ENCODE assay signal across 16 mouse cellular contexts in the genomic region with DNA sequence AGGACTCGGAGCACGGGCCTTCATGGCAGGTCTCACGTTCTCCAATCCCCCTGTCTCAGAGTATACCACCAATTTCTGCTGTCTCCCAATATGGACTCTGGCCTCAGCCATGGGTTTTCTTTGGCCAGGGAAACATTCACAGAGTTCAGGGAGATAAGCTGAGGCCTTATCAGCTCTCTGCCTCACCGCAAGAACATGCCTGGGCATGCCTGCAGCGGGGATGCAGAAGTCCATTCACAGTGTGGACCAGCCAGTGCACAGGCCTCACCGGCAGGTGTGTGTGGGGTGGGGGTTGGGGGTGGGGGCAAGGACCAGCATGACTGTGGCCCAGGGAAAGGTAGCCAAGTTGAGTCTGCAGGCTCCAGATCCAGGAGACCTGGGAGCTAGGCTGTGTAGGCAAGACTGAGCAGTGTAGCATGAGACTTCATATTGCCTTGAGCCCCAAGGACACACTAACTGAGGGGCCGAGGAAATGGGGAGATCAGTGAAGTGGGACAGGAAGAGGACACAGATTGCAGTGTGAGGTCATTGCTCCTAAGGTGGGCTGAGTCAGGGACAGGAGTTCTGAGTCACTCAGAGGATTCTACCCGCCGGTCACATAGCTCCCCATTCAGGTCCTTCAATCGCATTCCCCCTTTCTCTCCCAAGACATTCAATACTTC. TPM values are rescaled to one million over a fixed set of nuclear protein-coding genes. Genes with fewer than 3 reads are reported as not detected.
DNase-seq lines count a peak whose midpoint lies in the region; ATAC-seq and TF ChIP-seq lines count a peak whose summit lies in the region.
"Had no signal": no experiment of that assay in that cellular context is flagged by ENCODE, and none has a peak within 500 bp of the region (broad histone marks: within the 10 kb centered on the region; RNA-seq: fewer than 3 reads in every experiment).

No protein-coding gene starts in this region.

- no peak for TF ChIP-seq EP300 in liver, postnatal 0 days (IDR thresholded peaks at IDR 0.05; ENCODE audit: low read depth)

- no peak for DNase-seq in forebrain, embryonic 10.5 days (ENCODE audit: extremely low spot score, low spot score)
- no peak for DNase-seq in forebrain, embryonic 14.5 days (ENCODE audit: low spot score)
- DNase-seq in CD4-positive helper T cell, adult 2 months (ENCODE audit: low read depth, low spot score), result peak; percentile 21
- peak; percentile 63 for DNase-seq in liver, postnatal 0 days
- DNase-seq in spleen, postnatal 36 days (ENCODE audit: low spot score in 2 of 2), result no peak
- DNase-seq in cerebellum, postnatal 14 days, result no peak
- DNase-seq in neural tube, embryonic 10.5 days (ENCODE audit: extremely low spot score, low spot score), result no peak
- DNase-seq: B cell, adult 2 months; spleen, adult 18-20 months; thymus, postnatal 36 days had no signal

- H3K36me3 ChIP-seq in forebrain, embryonic 10.5 days (replicated peaks), result no peaks in the 10 kb centered on the region
- no peaks in the 10 kb centered on the region for H3K36me3 ChIP-seq in forebrain, embryonic 14.5 days (ENCODE audit: control insufficient read depth, insufficient read depth, low read length)
- peaks cover 2% of the 10 kb centered on the region; the same call in 1 of the 2 replicates for H3K36me3 ChIP-seq in erythroblast, embryonic 14.5 days (ENCODE audit: control insufficient read depth)
- no peaks in the 10 kb centered on the region for H3K36me3 ChIP-seq in liver, postnatal 0 days (replicated peaks; ENCODE audit: insufficient read depth, low read length)
- H3K36me3 ChIP-seq: limb, embryonic 12.5 days; midbrain, embryonic 12.5 days had no signal

- no peak overlapping the region for H3K9ac ChIP-seq in forebrain, embryonic 14.5 days (ENCODE audit: low read length)
- no peak overlapping the region for H3K9ac ChIP-seq in liver, postnatal 0 days (replicated peaks)
- H3K9ac ChIP-seq: limb, embryonic 12.5 days; midbrain, embryonic 12.5 days had no signal

- no peak for ATAC-seq in forebrain, embryonic 14.5 days
- ATAC-seq in liver, postnatal 0 days, result peak; percentile 43

- H3K27ac ChIP-seq in forebrain, embryonic 10.5 days, result 0 out of 2 replicates have a peak overlapping the region, but pooled peaks have one; percentile 58
- no peak overlapping the region for H3K27ac ChIP-seq in forebrain, embryonic 14.5 days (ENCODE audit: low read depth, low read length)
- peak overlapping the region; percentile 50 for H3K27ac ChIP-seq in liver, postnatal 0 days (ENCODE audit: low read depth)
- H3K27ac ChIP-seq: limb, embryonic 12.5 days; midbrain, embryonic 12.5 days had no signal

- peaks cover 25% of the 10 kb centered on the region for H3K4me1 ChIP-seq in forebrain, embryonic 10.5 days
- 0 out of 2 replicates have a peak, but pooled peaks cover 3% of the 10 kb centered on the region for H3K4me1 ChIP-seq in forebrain, embryonic 14.5 days (ENCODE audit: control insufficient read depth, insufficient read depth, low read length)
- peaks cover 58% of the 10 kb centered on the region for H3K4me1 ChIP-seq in erythroblast, embryonic 14.5 days (ENCODE audit: control insufficient read depth)
- H3K4me1 ChIP-seq in liver, postnatal 0 days (ENCODE audit: insufficient read depth), result peaks cover 27% of the 10 kb centered on the region

- H3K27me3 ChIP-seq in forebrain, embryonic 10.5 days (ENCODE audit: poor library complexity, severe bottlenecking), result no peaks in the 10 kb centered on the region
- H3K27me3 ChIP-seq in forebrain, embryonic 14.5 days (replicated peaks; ENCODE audit: control insufficient read depth, insufficient read depth, low read length), result no peaks in the 10 kb centered on the region
- no peaks in the 10 kb centered on the region for H3K27me3 ChIP-seq in erythroblast, embryonic 14.5 days (ENCODE audit: control insufficient read depth)
- H3K27me3 ChIP-seq in liver, postnatal 0 days (ENCODE audit: insufficient read depth, low read length), result no peaks in the 10 kb centered on the region
- H3K27me3 ChIP-seq: limb, embryonic 12.5 days; midbrain, embryonic 12.5 days had no signal

- 91% methylated on average over 10 of the region's 10 CpGs for WGBS in forebrain, embryonic 10.5 days
- WGBS in forebrain, embryonic 14.5 days, result 93% methylated on average over 10 of the region's 10 CpGs
- 56% methylated on average over 10 of the region's 10 CpGs for WGBS in liver, postnatal 0 days (ENCODE audit: insufficient replicate concordance)

- H3K9me3 ChIP-seq in forebrain, embryonic 10.5 days, result no peaks in the 10 kb centered on the region
- no peaks in the 10 kb centered on the region for H3K9me3 ChIP-seq in forebrain, embryonic 14.5 days (replicated peaks; ENCODE audit: control insufficient read depth, low read length)
- no peaks in the 10 kb centered on the region for H3K9me3 ChIP-seq in erythroblast, embryonic 14.5 days (ENCODE audit: control insufficient read depth, low read length)
- H3K9me3 ChIP-seq in liver, postnatal 0 days (ENCODE audit: low read length), result no peaks in the 10 kb centered on the region
- H3K9me3 ChIP-seq: limb, embryonic 12.5 days; midbrain, embryonic 12.5 days had no signal

- TF ChIP-seq CTCF in liver, postnatal 0 days (IDR thresholded peaks at IDR 0.05; ENCODE audit: low read depth), result no peak

- no peak overlapping the region for H3K4me2 ChIP-seq in forebrain, embryonic 14.5 days (ENCODE audit: low read length)
- H3K4me2 ChIP-seq in liver, postnatal 0 days (ENCODE audit: low read depth, low read length), result peak overlapping the region; percentile 35; the same call in 1 of the 2 replicates
- H3K4me2 ChIP-seq: limb, embryonic 12.5 days; midbrain, embryonic 12.5 days had no signal

- H3K4me3 ChIP-seq in forebrain, embryonic 10.5 days, result no peak overlapping the region
- no peak overlapping the region for H3K4me3 ChIP-seq in forebrain, embryonic 14.5 days (ENCODE audit: low read depth, low read length)
- peak overlapping the region; percentile 25 for H3K4me3 ChIP-seq in erythroblast, embryonic 14.5 days (replicated peaks)
- H3K4me3 ChIP-seq in liver, postnatal 0 days (ENCODE audit: low read depth, low read length), result no peak overlapping the region
- H3K4me3 ChIP-seq: limb, embryonic 12.5 days; midbrain, embryonic 12.5 days had no signal

RNA-seq across cellular contexts. Expression of gene Gm21885, which starts 7.3 kb away (rescaled TPM):
- 0.34 TPM in 1 of 2 replicates, not detected in the other for polyA plus RNA-seq in forebrain, embryonic 10.5 days (2016; fragmentation: Nextera tagmentation; extraction: Ambion mirVana)
- polyA plus RNA-seq in forebrain, embryonic 14.5 days (2014; fragmentation: Nextera tagmentation; extraction: Ambion mirVana), result not detected in 2 replicates
- not detected in 2 replicates for polyA plus RNA-seq in erythroblast, embryonic 14.5 days (2012)
- polyA plus RNA-seq in liver, postnatal 0 days (2015; fragmentation: Nextera tagmentation; extraction: Ambion mirVana), result 0.42 and 0.43 TPM in 2 replicates
- polyA plus RNA-seq: embryonic facial prominence, embryonic 11.5 days; frontal cortex, adult 2 months; limb, embryonic 12.5 days; neural tube, embryonic 14.5 days had no signal

RNA-seq across cellular contexts. Expression of gene Wfikkn2, which starts 28.5 kb away (rescaled TPM):
- 0.46 and 1.2 TPM in 2 replicates for polyA plus RNA-seq in forebrain, embryonic 10.5 days (2016; fragmentation: Nextera tagmentation; extraction: Ambion mirVana)
- polyA plus RNA-seq in forebrain, embryonic 14.5 days (2014; fragmentation: Nextera tagmentation; extraction: Ambion mirVana), result 3.7 and 4.2 TPM in 2 replicates
- polyA plus RNA-seq in erythroblast, embryonic 14.5 days (2012), result 0.01 TPM in 1 of 2 replicates, not detected in the other
- 0.39 and 0.54 TPM in 2 replicates for polyA plus RNA-seq in liver, postnatal 0 days (2015; fragmentation: Nextera tagmentation; extraction: Ambion mirVana)

RNA-seq across cellular contexts. Expression of gene Luc7l3, which starts 47.5 kb away (rescaled TPM):
- 113 and 129 TPM in 2 replicates for polyA plus RNA-seq in forebrain, embryonic 10.5 days (2016; fragmentation: Nextera tagmentation; extraction: Ambion mirVana)
- polyA plus RNA-seq in forebrain, embryonic 14.5 days (2014; fragmentation: Nextera tagmentation; extraction: Ambion mirVana), result 89.6 and 104 TPM in 2 replicates
- polyA plus RNA-seq in erythroblast, embryonic 14.5 days (2012), result 3.7 and 5.2 TPM in 2 replicates
- polyA plus RNA-seq in liver, postnatal 0 days (2015; fragmentation: Nextera tagmentation; extraction: Ambion mirVana), result 35.8 and 36.5 TPM in 2 replicates

RNA-seq across cellular contexts. Expression of gene Ankrd40, which starts 53.5 kb away (rescaled TPM):
- 10.3 and 11.4 TPM in 2 replicates for polyA plus RNA-seq in forebrain, embryonic 10.5 days (2016; fragmentation: Nextera tagmentation; extraction: Ambion mirVana)
- polyA plus RNA-seq in forebrain, embryonic 14.5 days (2014; fragmentation: Nextera tagmentation; extraction: Ambion mirVana), result 10.2 and 10.3 TPM in 2 replicates
- polyA plus RNA-seq in erythroblast, embryonic 14.5 days (2012), result 7.4 and 9.9 TPM in 2 replicates
- polyA plus RNA-seq in liver, postnatal 0 days (2015; fragmentation: Nextera tagmentation; extraction: Ambion mirVana), result 8.5 and 9.5 TPM in 2 replicates

Comparison
In these comparisons a context has a peak if more than half of its experiments do, and no peak if none do; other contexts are left out.
1. DNase-seq: peak in CD4-positive helper T cell, adult 2 months (single experiment) and liver, postnatal 0 days (single experiment); none in forebrain, embryonic 10.5 days (single experiment), forebrain, embryonic 14.5 days (single experiment), spleen, postnatal 36 days (0 of 2), cerebellum, postnatal 14 days (0 of 2) and neural tube, embryonic 10.5 days (single experiment).